ENCODE assay signal across 18 mouse cellular contexts in the genomic region with DNA sequence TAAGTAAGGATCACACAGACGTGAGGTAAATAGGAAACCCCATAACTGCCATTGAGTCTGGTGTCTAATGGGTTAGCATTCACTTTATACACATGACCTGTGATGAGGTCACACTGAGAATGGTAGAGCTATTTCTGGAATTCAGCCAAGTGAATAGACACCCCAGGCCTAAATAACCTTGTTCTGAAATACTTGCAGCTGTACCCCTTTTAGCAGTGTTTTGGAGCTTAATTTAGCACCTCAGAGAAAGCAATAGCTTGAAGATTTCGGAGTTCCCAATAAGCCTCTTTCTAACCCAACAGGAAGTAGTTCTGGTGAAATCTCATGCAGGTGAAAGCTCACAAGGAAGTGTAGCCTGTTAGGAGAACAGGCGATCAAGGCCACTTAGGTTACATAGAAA. TPM values are rescaled to one million over a fixed set of nuclear protein-coding genes. Genes with fewer than 3 reads are reported as not detected.
DNase-seq lines count a peak whose midpoint lies in the region; ATAC-seq and TF ChIP-seq lines count a peak whose summit lies in the region.
"Had no signal": no experiment of that assay in that cellular context is flagged by ENCODE, and none has a peak within 500 bp of the region (broad histone marks: within the 10 kb centered on the region; RNA-seq: fewer than 3 reads in every experiment).

A gene (minus strand): TSS at position 101 of the 400 bp plus-strand sequence.

- ATAC-seq in limb, embryonic 14.5 days (ENCODE audit: low FRiP score, low read depth), result no peak
- ATAC-seq in forebrain, embryonic 15.5 days (replicated peaks), result no peak
- ATAC-seq: intestine, postnatal 0 days had no signal

- peaks cover 4% of the 10 kb centered on the region; the same call in 1 of the 2 replicates for H3K4me1 ChIP-seq in limb, embryonic 14.5 days (ENCODE audit: control insufficient read depth, insufficient read depth, low read length)
- peaks cover 17% of the 10 kb centered on the region for H3K4me1 ChIP-seq in limb, embryonic 10.5 days
- peaks cover 3% of the 10 kb centered on the region for H3K4me1 ChIP-seq in cortical plate, adult 2 months (ENCODE audit: control insufficient read depth, insufficient read depth, low read length)
- peaks cover 23% of the 10 kb centered on the region for H3K4me1 ChIP-seq in forebrain, embryonic 15.5 days

- H3K36me3 ChIP-seq in limb, embryonic 14.5 days (ENCODE audit: control insufficient read depth, insufficient read depth, low read length), result no peaks in the 10 kb centered on the region
- H3K36me3 ChIP-seq in limb, embryonic 10.5 days, result no peaks in the 10 kb centered on the region
- H3K36me3 ChIP-seq in forebrain, embryonic 15.5 days, result no peaks in the 10 kb centered on the region
- H3K36me3 ChIP-seq: embryonic facial prominence, embryonic 15.5 days; limb, embryonic 13.5 days had no signal

- H3K9ac ChIP-seq in limb, embryonic 14.5 days (ENCODE audit: low read depth, low read length, severe bottlenecking), result no peak within 1 kb of the TSS; the same call in 1 of the 2 replicates
- H3K9ac ChIP-seq in forebrain, embryonic 15.5 days (replicated peaks), result no peak within 1 kb of the TSS
- H3K9ac ChIP-seq: embryonic facial prominence, embryonic 15.5 days; limb, embryonic 13.5 days had no signal

- 70% methylated on average over 3 of the region's 3 CpGs for WGBS in limb, embryonic 14.5 days
- WGBS in limb, embryonic 10.5 days, result 93% methylated on average over 3 of the region's 3 CpGs
- WGBS in forebrain, embryonic 15.5 days, result 75% methylated on average over 3 of the region's 3 CpGs

- DNase-seq in heart, adult 11 months, result peak; percentile 9
- no peak for DNase-seq in heart, postnatal 4 days
- DNase-seq in limb, embryonic 14.5 days (ENCODE audit: low spot score), result no peak
- no peak for DNase-seq in limb, embryonic 10.5 days (ENCODE audit: low spot score)
- DNase-seq in urinary bladder, postnatal 4 days (ENCODE audit: low spot score in 2 of 2), result no peak
- no peak for DNase-seq in gastrocnemius, postnatal 14 days
- DNase-seq: adrenal gland, postnatal 14 days; cerebellum, adult 18-20 months; cerebellum, postnatal 36 days; heart, postnatal 10 days; lung, postnatal 14 days had no signal

- TF ChIP-seq CTCF in cortical plate, adult 2 months (IDR thresholded peaks at IDR 0.05; ENCODE audit: extremely low read depth, insufficient read depth, low read length), result no peak

- H3K4me2 ChIP-seq in limb, embryonic 14.5 days (replicated peaks; ENCODE audit: low read depth, low read length, severe bottlenecking), result no peak within 1 kb of the TSS
- no peak within 1 kb of the TSS for H3K4me2 ChIP-seq in forebrain, embryonic 15.5 days (replicated peaks)
- H3K4me2 ChIP-seq: embryonic facial prominence, embryonic 15.5 days; limb, embryonic 13.5 days had no signal

- no peak within 1 kb of the TSS for H3K4me3 ChIP-seq in limb, embryonic 14.5 days (replicated peaks; ENCODE audit: low read length)
- H3K4me3 ChIP-seq in limb, embryonic 10.5 days, result no peak within 1 kb of the TSS
- no peak within 1 kb of the TSS for H3K4me3 ChIP-seq in cortical plate, adult 2 months (ENCODE audit: insufficient read depth, low read length)
- H3K4me3 ChIP-seq in forebrain, embryonic 15.5 days, result no peak within 1 kb of the TSS
- H3K4me3 ChIP-seq: embryonic facial prominence, embryonic 15.5 days; limb, embryonic 13.5 days had no signal

- no peak for TF ChIP-seq POLR2A in limb, embryonic 14.5 days (IDR thresholded peaks at IDR 0.05; ENCODE audit: borderline replicate concordance, extremely low read depth, insufficient read depth, insufficient read length)
- TF ChIP-seq POLR2A in cortical plate, adult 2 months (IDR thresholded peaks at IDR 0.05; ENCODE audit: extremely low read depth, insufficient read depth, low read length), result no peak

- intact Hi-C loops in gastrocnemius, postnatal 14 days (cut with DNase I; ENCODE audit: low total_unique reads), result no loop called here

- H3K27me3 ChIP-seq in limb, embryonic 14.5 days (ENCODE audit: control insufficient read depth, insufficient read depth, low read length), result no peaks in the 10 kb centered on the region
- no peaks in the 10 kb centered on the region for H3K27me3 ChIP-seq in limb, embryonic 10.5 days (ENCODE audit: low read depth, poor library complexity, severe bottlenecking)
- no peaks in the 10 kb centered on the region for H3K27me3 ChIP-seq in forebrain, embryonic 15.5 days
- H3K27me3 ChIP-seq: embryonic facial prominence, embryonic 15.5 days; limb, embryonic 13.5 days had no signal

- H3K9me3 ChIP-seq in limb, embryonic 14.5 days (ENCODE audit: control insufficient read depth, low read length), result no peaks in the 10 kb centered on the region
- no peaks in the 10 kb centered on the region for H3K9me3 ChIP-seq in limb, embryonic 10.5 days (replicated peaks)
- H3K9me3 ChIP-seq in forebrain, embryonic 15.5 days, result no peaks in the 10 kb centered on the region
- H3K9me3 ChIP-seq: embryonic facial prominence, embryonic 15.5 days; limb, embryonic 13.5 days had no signal

- H3K27ac ChIP-seq in limb, embryonic 14.5 days (replicated peaks; ENCODE audit: low read depth, low read length), result 0 out of 2 replicates have a peak within 1 kb of the TSS, but pooled peaks have one; percentile 9
- no peak within 1 kb of the TSS for H3K27ac ChIP-seq in limb, embryonic 10.5 days
- 0 out of 2 replicates have a peak within 1 kb of the TSS, but pooled peaks have one; percentile 21 for H3K27ac ChIP-seq in cortical plate, adult 2 months (ENCODE audit: insufficient read depth, low read length)
- peak within 1 kb of the TSS; percentile 57; the same call in 1 of the 2 replicates for H3K27ac ChIP-seq in forebrain, embryonic 15.5 days (replicated peaks)
- H3K27ac ChIP-seq: embryonic facial prominence, embryonic 15.5 days; kidney, postnatal 0 days; limb, embryonic 13.5 days had no signal

RNA-seq across cellular contexts. Expression of the gene that starts here (rescaled TPM):
- 1 to 10 TPM; 4.3 to 6.3 TPM for total RNA-seq in heart, postnatal 4 days (2021)
- 2.2 and 2.8 TPM in 2 replicates for polyA plus RNA-seq in limb, embryonic 14.5 days (2012; rRNA removed)
- 2.8 and 3.0 TPM in 2 replicates for polyA plus RNA-seq in limb, embryonic 14.5 days (2014; fragmentation: Nextera tagmentation; extraction: Ambion mirVana)
- 0.34 and 0.54 TPM in 2 replicates for polyA plus RNA-seq in limb, embryonic 10.5 days (2016; fragmentation: Nextera tagmentation; extraction: Ambion mirVana)
- polyA plus RNA-seq in cortical plate, adult 2 months (2012; rRNA removed), result 0.09 and 0.17 TPM in 2 replicates
- 0.50 and 0.70 TPM in 2 replicates for polyA plus RNA-seq in forebrain, embryonic 15.5 days (2015; fragmentation: Nextera tagmentation; extraction: Ambion mirVana)
- total RNA-seq in gastrocnemius, postnatal 14 days (2021), result 1 to 10 TPM; 1.9 to 2.7 TPM
- total RNA-seq: left cerebral cortex, adult 8-10 months had no signal
